Mouse (Mus musculus) CH12.LX (cell line): ENCODE results near the gene Ptprb. TPM values are rescaled to one million over a fixed set of nuclear protein-coding genes. Genes with fewer than 3 reads are reported as not detected.

Experiments used
- DNase-seq: peaks from one replicate; pipeline ENCODE4 v3.0.0-alpha.2; 2013; ENCODE audit errors: extremely low read depth
- H3K27ac ChIP-seq: 2 replicates; pipeline ENCODE4 v1.5.1; 2012; ENCODE audit warnings: low read depth, mild to moderate bottlenecking, control low read depth, moderate library complexity; ENCODE audit not compliant: insufficient read depth
- H3K27me3 ChIP-seq: replicated peaks from 2 replicates; pipeline ENCODE3; 2012; ENCODE audit warnings: inconsistent platforms
- H3K36me3 ChIP-seq, 2 experiments: replicated peaks in 1 of 2; 2 replicates each; pipeline versions ENCODE3 to v1.6.1; 2012; ENCODE audit warnings: inconsistent platforms in 1 of 2, low read length in 1 of 2, mild to moderate bottlenecking in 1 of 2, mixed read lengths in 1 of 2, moderate library complexity in 1 of 2; ENCODE audit not compliant: control insufficient read depth in 1 of 2, insufficient read depth in 1 of 2
- H3K4me1 ChIP-seq, 2 experiments: 2 replicates each; pipeline ENCODE4 v1.6.1; 2012; ENCODE audit warnings: inconsistent platforms in 1 of 2, moderate library complexity in 1 of 2; ENCODE audit not compliant: insufficient read depth in 2 of 2, control insufficient read depth in 1 of 2
- H3K4me2 ChIP-seq: 2 replicates; pipeline ENCODE4 v1.6.1; 2012; ENCODE audit warnings: low read depth, mild to moderate bottlenecking, control low read depth; ENCODE audit not compliant: poor library complexity, insufficient read depth, severe bottlenecking
- H3K4me3 ChIP-seq, 3 experiments: fragments of 150-350 bp in 1 of 3; sonication (generic) in 1 of 3; replicated peaks in 1 of 3; 2 replicates each; pipeline versions ENCODE3 to v1.5.1; 2011 to 2012; ENCODE audit warnings: low read depth in 2 of 3, low read length in 2 of 3, mild to moderate bottlenecking in 2 of 3, moderate library complexity in 2 of 3, control low read depth in 1 of 3, improper control_type of control experiment in 1 of 3, inconsistent platforms in 1 of 3, mixed read lengths in 1 of 3; ENCODE audit not compliant: poor library complexity in 1 of 3
- H3K79me2 ChIP-seq: replicated peaks from 2 replicates; pipeline ENCODE4 v1.6.1; 2012; ENCODE audit warnings: mild to moderate bottlenecking, moderate library complexity; ENCODE audit not compliant: control insufficient read depth, poor library complexity, insufficient read depth, severe bottlenecking; ENCODE audit errors: extremely low read depth
- H3K9ac ChIP-seq: 2 replicates; pipeline ENCODE4 v1.6.1; 2012; ENCODE audit warnings: low read depth, mild to moderate bottlenecking, control low read depth, moderate library complexity; ENCODE audit not compliant: insufficient read depth
- H3K9me3 ChIP-seq: replicated peaks from 2 replicates; pipeline ENCODE3; 2012; ENCODE audit warnings: low read length, inconsistent platforms, mixed read lengths
- BHLHE40 ChIP-seq: IDR thresholded peaks from 2 replicates; pipeline ENCODE4 v1.6.1; 2011; ENCODE audit warnings: mild to moderate bottlenecking, low read depth, low read length, improper control_type of control experiment
- CHD1 ChIP-seq: IDR thresholded peaks from 2 replicates; pipeline ENCODE4 v1.6.1; 2012; ENCODE audit warnings: low read depth, low read length, improper control_type of control experiment, inconsistent platforms
- CTCF ChIP-seq, 2 experiments: IDR thresholded peaks in 1 of 2; conservative IDR thresholded peaks in 1 of 2; 2 replicates each; pipeline ENCODE4 v1.5.1; 2011 to 2012; ENCODE audit warnings: low read depth in 2 of 2, low read length in 2 of 2, improper control_type of control experiment in 1 of 2, inconsistent platforms in 1 of 2, mild to moderate bottlenecking in 1 of 2, moderate library complexity in 1 of 2
- E2F4 ChIP-seq: IDR thresholded peaks from 2 replicates; pipeline ENCODE4 v1.6.1; 2011; ENCODE audit warnings: low read depth, low read length, improper control_type of control experiment; ENCODE audit not compliant: insufficient replicate concordance
- EP300 ChIP-seq: IDR thresholded peaks from 2 replicates; pipeline ENCODE4 v1.6.1; 2011; ENCODE audit warnings: low read length, improper control_type of control experiment
- ETS1 ChIP-seq: conservative IDR thresholded peaks from 2 replicates; pipeline ENCODE4 v1.6.1; 2012; ENCODE audit warnings: low read depth, mild to moderate bottlenecking, inconsistent platforms, low read length, improper control_type of control experiment, moderate library complexity
- HCFC1 ChIP-seq: IDR thresholded peaks from 2 replicates; pipeline ENCODE4 v1.6.1; 2012; ENCODE audit warnings: low read depth, mild to moderate bottlenecking, inconsistent platforms, low read length, improper control_type of control experiment
- IRF4 ChIP-seq: IDR thresholded peaks from 2 replicates; pipeline ENCODE4 v1.6.1; 2014; ENCODE audit warnings: low read depth, mild to moderate bottlenecking, inconsistent platforms, low read length, improper control_type of control experiment
- JUND ChIP-seq: conservative IDR thresholded peaks from 2 replicates; pipeline ENCODE4 v1.6.1; 2011; ENCODE audit warnings: low read depth, low read length, improper control_type of control experiment
- MAZ ChIP-seq: IDR thresholded peaks from 2 replicates; pipeline ENCODE4 v1.6.1; 2012; ENCODE audit warnings: low read depth, mild to moderate bottlenecking, inconsistent platforms, low read length, improper control_type of control experiment, moderate library complexity
- MXI1 ChIP-seq: IDR thresholded peaks from 2 replicates; pipeline ENCODE4 v1.6.1; 2011; ENCODE audit warnings: mild to moderate bottlenecking, low read depth, low read length, improper control_type of control experiment
- MYC ChIP-seq: IDR thresholded peaks from 2 replicates; pipeline ENCODE4 v1.6.1; 2011; ENCODE audit warnings: low read depth, mild to moderate bottlenecking, improper control_type of control experiment, low read length
- NELFE ChIP-seq: IDR thresholded peaks from 2 replicates; pipeline ENCODE4 v1.6.1; 2011; ENCODE audit warnings: low read depth, low read length, improper control_type of control experiment
- NRF1 ChIP-seq: IDR thresholded peaks from 2 replicates; pipeline ENCODE4 v1.6.1; 2014; ENCODE audit warnings: low read depth, mild to moderate bottlenecking, inconsistent platforms, low read length, improper control_type of control experiment, moderate library complexity
- PAX5 ChIP-seq: IDR thresholded peaks from 2 replicates; pipeline ENCODE4 v1.6.1; 2012; ENCODE audit warnings: low read length, inconsistent platforms, mixed read lengths
- POLR2A ChIP-seq: IDR thresholded peaks from 2 replicates; pipeline ENCODE4 v1.6.1; 2011; ENCODE audit warnings: low read depth, mild to moderate bottlenecking, improper control_type of control experiment, low read length
- RAD21 ChIP-seq: IDR thresholded peaks from 2 replicates; pipeline ENCODE4 v1.6.1; 2011; ENCODE audit warnings: low read depth, mild to moderate bottlenecking, low read length, improper control_type of control experiment, moderate library complexity
- RCOR1 ChIP-seq: conservative IDR thresholded peaks from 2 replicates; pipeline ENCODE4 v1.6.1; 2012; ENCODE audit warnings: low read depth, mild to moderate bottlenecking, inconsistent platforms, low read length, improper control_type of control experiment
- SIN3A ChIP-seq: IDR thresholded peaks from 2 replicates; pipeline ENCODE4 v1.6.1; 2012; ENCODE audit warnings: low read length, improper control_type of control experiment, inconsistent platforms
- SMC3 ChIP-seq: IDR thresholded peaks from 2 replicates; pipeline ENCODE4 v1.6.1; 2011; ENCODE audit warnings: low read depth, low read length, improper control_type of control experiment
- ZC3H11A ChIP-seq: IDR thresholded peaks from 2 replicates; pipeline ENCODE4 v1.6.1; 2012; ENCODE audit warnings: low read depth, mild to moderate bottlenecking, inconsistent platforms, low read length, improper control_type of control experiment
- ZKSCAN1 ChIP-seq: IDR thresholded peaks from 2 replicates; pipeline ENCODE4 v1.6.1; 2012; ENCODE audit warnings: low read depth, inconsistent platforms, low read length, improper control_type of control experiment, borderline replicate concordance
- ZMIZ1 ChIP-seq: IDR thresholded peaks from 2 replicates; pipeline ENCODE4 v1.6.1; 2012; ENCODE audit warnings: low read depth, mild to moderate bottlenecking, inconsistent platforms, low read length, improper control_type of control experiment
- ZNF384 ChIP-seq: IDR thresholded peaks from 2 replicates; pipeline ENCODE4 v1.6.1; 2012; ENCODE audit warnings: low read depth, low read length, improper control_type of control experiment, inconsistent platforms
- dilution Hi-C: fragments of 300-500 bp; cut with MboI; formaldehyde crosslinking; loops from 2 replicates; pipeline ENCODE4 v1.14.3; 2020; ENCODE audit warnings: low sequenced_read_pairs; ENCODE audit not compliant: extremely low pct_unique_long_range_greater_than_20kb, extremely low pct_ligation_motif_present
- in situ Hi-C: fragments of 300-500 bp; cut with MboI; formaldehyde crosslinking; loops from 3 replicates; pipeline ENCODE4 v1.14.3; 2019; ENCODE audit warnings: low sequenced_read_pairs, low pct_ligation_motif_present, low pct_unique_long_range_greater_than_20kb, mixed read lengths
- polyA plus RNA-seq: library from polyadenylated mRNA; unstranded; fragments of >175 nt; gene quantifications from 2 replicates; pipeline ENCODE4 v1.2.1, GENCODE M21; 2012; ENCODE audit warnings: low read depth; ENCODE audit not compliant: insufficient read length
- total RNA-seq, 2 experiments: library from RNA; depleted of rRNA; stranded (reverse); fragments of 300-350 nt in 1 of 2; fragments of >200 nt in 1 of 2; gene quantifications; 2 replicates each; pipeline ENCODE4 v1.2.3; 2012 to 2014

Gene Ptprb
- total and polyA plus RNA-seq, 3 experiments = not detected

GRCm38 (mm10) chr10:116319246-116319645 lies 43.9 kb downstream of the Ptprb start:
- Histone ChIP-seq H3K36me3 (no peaks in the 10 kb centered on the region), H3K9ac (no peak overlapping the region), H3K4me1 (no peaks in the 10 kb centered on the region), H3K27me3 (no peaks in the 10 kb centered on the region), H3K4me2 (no peak overlapping the region), H3K27ac (no peak overlapping the region), H3K9me3 (no peaks in the 10 kb centered on the region), H3K79me2 (no peaks in the 10 kb centered on the region), H3K4me3 (no peak overlapping the region)
- dilution Hi-C loops (no loop called here), in situ Hi-C loops (no loop called here)
- TF ChIP-seq NRF1 (no peak), CTCF (conservative IDR thresholded peaks at IDR 0.05 in 1 of 2, IDR thresholded peaks at IDR 0.05 in 1 of 2; ENCODE audit: low read depth in 2 of 2, low read length in 2 of 2) (peak; percentile 84 to 91), IRF4 (no peak), SIN3A (no peak), SMC3 (peak; percentile 86), CHD1 (no peak), HCFC1 (no peak), MXI1 (no peak), RAD21 (peak; percentile 58)
- peak; percentile 67 for DNase-seq

GRCm38 (mm10) chr10:116329086-116329485 lies 53.8 kb downstream of the Ptprb start:
- H3K36me3 ChIP-seq = no peaks in the 10 kb centered on the region
- no peak overlapping the region for H3K4me3 ChIP-seq
- TF ChIP-seq MAZ (no peak), MYC (no peak), ZMIZ1 (no peak), MXI1 (no peak), POLR2A (no peak), ETS1 (no peak), CTCF (conservative IDR thresholded peaks at IDR 0.05 in 1 of 2, IDR thresholded peaks at IDR 0.05 in 1 of 2; ENCODE audit: low read depth in 2 of 2, low read length in 2 of 2) (no peak)
- H3K9me3 ChIP-seq = no peaks in the 10 kb centered on the region
- H3K79me2 ChIP-seq = no peaks in the 10 kb centered on the region
- no peak overlapping the region for H3K4me2 ChIP-seq
- H3K27ac ChIP-seq = no peak overlapping the region
- in situ Hi-C loops (loop anchor here (10.0 to 25.0 kb wide), 5 partner anchors 124 to 708 kb away; partner anchors contain the start of genes Kcnmb4 and Lrrc10), dilution Hi-C loops (no loop called here)
- H3K9ac ChIP-seq = no peak overlapping the region
- no peak for DNase-seq
- no peaks in the 10 kb centered on the region for H3K27me3 ChIP-seq
- H3K4me1 ChIP-seq = no peaks in the 10 kb centered on the region

GRCm38 (mm10) chr10:116330458-116330857 lies 55.1 kb downstream of the Ptprb start:
- Histone ChIP-seq H3K9ac (no peak overlapping the region), H3K79me2 (no peaks in the 10 kb centered on the region)
- TF ChIP-seq BHLHE40 (no peak), SMC3 (peak; percentile 85), ZKSCAN1 (no peak), JUND (no peak), HCFC1 (no peak), NELFE (peak; percentile 21; the same call in 1 of the 2 replicates), MXI1 (no peak), EP300 (no peak), CTCF (conservative IDR thresholded peaks at IDR 0.05 in 1 of 2, IDR thresholded peaks at IDR 0.05 in 1 of 2; ENCODE audit: low read depth in 2 of 2, low read length in 2 of 2) (peak; percentile 69 to 96), ZNF384 (no peak), RAD21 (peak; percentile 94), MYC (0 out of 2 replicates have a peak, but pooled peaks have one; percentile 13), RCOR1 (no peak), ZC3H11A (peak; percentile 63; the same call in 1 of the 2 replicates), ETS1 (no peak), CHD1 (no peak), POLR2A (no peak), E2F4 (no peak), PAX5 (no peak)

More at GRCm38 (mm10) chr10:116330458-116330857, 55.1 kb downstream of the Ptprb start:
- Histone ChIP-seq H3K4me1 (no peaks in the 10 kb centered on the region), H3K9me3 (no peaks in the 10 kb centered on the region), H3K27me3 (no peaks in the 10 kb centered on the region), H3K36me3 (no peaks in the 10 kb centered on the region), H3K4me2 (peak overlapping the region; percentile 33; the same call in 1 of the 2 replicates), H3K27ac (no peak overlapping the region), H3K4me3 (no peak overlapping the region)
- DNase-seq = peak; percentile 75
- in situ Hi-C loops = loop anchor here (25.0 kb wide), 4 partner anchors 132 to 707 kb away; partner anchors contain the start of genes Kcnmb4 and Lrrc10
- dilution Hi-C loops = no loop called here
